Mouse (Mus musculus): ENCODE results near the gene Vmn2r16.

Gene Vmn2r16

GRCm38 (mm10) chr5:109329862-109330261 is at the start of gene Vmn2r16:
Gene Vmn2r16, plus strand, starts transcription at chr5:109330162.
- DNase-seq = no peak

- DNase-seq = no peak
Measured at GRCm38 (mm10) chr5:109294655-109295054, 35.3 kb upstream of the Vmn2r16 start.

GRCm38 (mm10) chr5:109297544-109297943 is 32.4 kb upstream of the Vmn2r16 start, which contains the start of gene Vmn2r15:
Gene Vmn2r15, minus strand, starts transcription at chr5:109297644.
- no peak for DNase-seq

- DNase-seq = no peak
Measured at GRCm38 (mm10) chr5:109419388-109419787, 89.4 kb downstream of the Vmn2r16 start, which contains the start of gene Vmn2r17. Gene Vmn2r17, plus strand, starts transcription at chr5:109419688.
